Mouse (Mus musculus) cerebellum, adult 2 months (tissue): ENCODE data around the gene Dzip1.

Experiments used
- CTCF ChIP-seq: fragments of 200-500 bp; IDR thresholded peaks from 2 replicates; pipeline ENCODE4 v1.5.1; 2011; ENCODE audit warnings: low read depth, mild to moderate bottlenecking, control low read depth, low read length, moderate library complexity, borderline replicate concordance; ENCODE audit not compliant: insufficient read depth
- POLR2A ChIP-seq: fragments of 200-500 bp; IDR thresholded peaks from 2 replicates; pipeline ENCODE4 v1.6.1; 2011; ENCODE audit warnings: low read length, control low read depth, borderline replicate concordance; ENCODE audit not compliant: insufficient read depth

DNA sequence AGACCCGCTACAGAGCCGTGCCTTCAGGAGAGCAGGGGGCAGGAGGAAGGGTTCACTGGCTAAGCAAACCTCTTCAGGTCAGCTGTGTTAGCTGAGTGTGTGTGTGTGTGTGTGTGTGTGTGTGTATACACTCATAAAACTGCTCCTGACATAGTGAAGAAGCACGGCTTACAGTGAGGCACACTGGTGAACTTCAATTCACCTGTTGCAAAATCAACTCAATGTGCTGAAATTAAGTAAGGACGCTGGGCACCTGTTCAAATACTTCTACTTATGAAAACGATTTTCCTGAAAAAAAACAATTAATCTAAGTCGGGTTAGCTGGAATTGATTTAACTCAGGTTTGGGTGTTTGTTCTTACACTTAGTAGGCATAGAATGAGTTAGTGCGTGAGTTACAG lies 77.1 kb downstream of the Dzip1 start:
- TF ChIP-seq POLR2A (no peak), CTCF (no peak)
